12 mouse cellular contexts compared by ENCODE assay signal in genomic region chr2:157601435-157601839, GRCm38 (mm10). TPM values are rescaled to one million over a fixed set of nuclear protein-coding genes. Genes with fewer than 3 reads are reported as not detected.
DNase-seq lines count a peak whose midpoint lies in the region; ATAC-seq and TF ChIP-seq lines count a peak whose summit lies in the region.
"Had no signal": no experiment of that assay in that cellular context is flagged by ENCODE, and none has a peak within 500 bp of the region (broad histone marks: within the 10 kb centered on the region; RNA-seq: fewer than 3 reads in every experiment).

No protein-coding gene starts in this region.

- H3K4me2 ChIP-seq in liver, embryonic 12.5 days, result no peak overlapping the region
- H3K4me2 ChIP-seq in liver, postnatal 0 days (ENCODE audit: low read depth, low read length), result no peak overlapping the region
- no peak overlapping the region for H3K4me2 ChIP-seq in kidney, postnatal 0 days (ENCODE audit: low read length)
- H3K4me2 ChIP-seq in stomach, embryonic 16.5 days (ENCODE audit: low read depth, low read length), result no peak overlapping the region
- H3K4me2 ChIP-seq in hindbrain, embryonic 14.5 days (replicated peaks), result no peak overlapping the region
- H3K4me2 ChIP-seq: embryonic facial prominence, embryonic 13.5 days had no signal

- H3K9ac ChIP-seq in liver, embryonic 12.5 days, result no peak overlapping the region
- no peak overlapping the region for H3K9ac ChIP-seq in liver, postnatal 0 days (replicated peaks)
- no peak overlapping the region for H3K9ac ChIP-seq in kidney, postnatal 0 days (ENCODE audit: low read depth, low read length)
- no peak overlapping the region for H3K9ac ChIP-seq in stomach, embryonic 16.5 days (ENCODE audit: low read length)
- H3K9ac ChIP-seq in hindbrain, embryonic 14.5 days, result no peak overlapping the region
- H3K9ac ChIP-seq: embryonic facial prominence, embryonic 13.5 days had no signal

- 42% methylated on average over 6 of the region's 6 CpGs for WGBS in liver, embryonic 12.5 days (ENCODE audit: insufficient replicate concordance)
- 54% methylated on average over 6 of the region's 6 CpGs for WGBS in liver, postnatal 0 days (ENCODE audit: insufficient replicate concordance)
- WGBS in kidney, postnatal 0 days, result 51% methylated on average over 6 of the region's 6 CpGs
- WGBS in stomach, embryonic 16.5 days, result 29% methylated on average over 6 of the region's 6 CpGs
- 83% methylated on average over 6 of the region's 6 CpGs for WGBS in hindbrain, embryonic 14.5 days

- TF ChIP-seq CTCF in liver, postnatal 0 days (IDR thresholded peaks at IDR 0.05; ENCODE audit: low read depth), result no peak
- no peak for TF ChIP-seq CTCF in kidney, postnatal 0 days (IDR thresholded peaks at IDR 0.05; ENCODE audit: low read depth)

- H3K9me3 ChIP-seq in liver, embryonic 12.5 days (replicated peaks), result no peaks in the 10 kb centered on the region
- no peaks in the 10 kb centered on the region for H3K9me3 ChIP-seq in liver, postnatal 0 days (ENCODE audit: low read length)
- no peaks in the 10 kb centered on the region for H3K9me3 ChIP-seq in kidney, postnatal 0 days (replicated peaks; ENCODE audit: low read length)
- H3K9me3 ChIP-seq in stomach, embryonic 16.5 days (replicated peaks; ENCODE audit: control insufficient read depth, low read length), result no peaks in the 10 kb centered on the region
- no peaks in the 10 kb centered on the region for H3K9me3 ChIP-seq in hindbrain, embryonic 14.5 days (ENCODE audit: control insufficient read depth, low read length)
- H3K9me3 ChIP-seq: embryonic facial prominence, embryonic 13.5 days had no signal

- peaks cover 13% of the 10 kb centered on the region for H3K27me3 ChIP-seq in liver, embryonic 12.5 days (replicated peaks)
- no peaks in the 10 kb centered on the region for H3K27me3 ChIP-seq in liver, postnatal 0 days (ENCODE audit: insufficient read depth, low read length)
- no peaks in the 10 kb centered on the region for H3K27me3 ChIP-seq in kidney, postnatal 0 days (ENCODE audit: insufficient read depth, low read length)
- no peaks in the 10 kb centered on the region for H3K27me3 ChIP-seq in stomach, embryonic 16.5 days (ENCODE audit: control insufficient read depth, insufficient read depth, low read length)
- no peaks in the 10 kb centered on the region for H3K27me3 ChIP-seq in hindbrain, embryonic 14.5 days (ENCODE audit: control insufficient read depth, insufficient read depth, low read length)

- H3K4me3 ChIP-seq in liver, embryonic 12.5 days, result no peak overlapping the region
- no peak overlapping the region for H3K4me3 ChIP-seq in liver, postnatal 0 days (ENCODE audit: low read depth, low read length)
- H3K4me3 ChIP-seq in kidney, postnatal 0 days (replicated peaks; ENCODE audit: low read depth, low read length), result no peak overlapping the region
- H3K4me3 ChIP-seq in stomach, embryonic 16.5 days (replicated peaks; ENCODE audit: low read length), result no peak overlapping the region
- H3K4me3 ChIP-seq in hindbrain, embryonic 14.5 days (replicated peaks; ENCODE audit: low read length), result no peak overlapping the region
- H3K4me3 ChIP-seq: embryonic facial prominence, embryonic 13.5 days had no signal

- peaks cover 13% of the 10 kb centered on the region; the same call in 1 of the 2 replicates for H3K4me1 ChIP-seq in liver, embryonic 12.5 days
- H3K4me1 ChIP-seq in liver, postnatal 0 days (ENCODE audit: insufficient read depth), result no peaks in the 10 kb centered on the region
- H3K4me1 ChIP-seq in kidney, postnatal 0 days (replicated peaks; ENCODE audit: insufficient read depth, low read length), result no peaks in the 10 kb centered on the region
- H3K4me1 ChIP-seq in stomach, embryonic 16.5 days (ENCODE audit: control insufficient read depth, insufficient read depth, low read length), result peaks cover 6% of the 10 kb centered on the region; the same call in 1 of the 2 replicates
- no peaks in the 10 kb centered on the region for H3K4me1 ChIP-seq in hindbrain, embryonic 14.5 days (replicated peaks; ENCODE audit: control insufficient read depth, insufficient read depth, low read length)

- no peak for DNase-seq in liver, postnatal 0 days
- peak; percentile 12 to 14 for DNase-seq in heart, postnatal 14 days
- DNase-seq in kidney, postnatal 0 days (ENCODE audit: low spot score), result peak; percentile 80
- no peak for DNase-seq in frontal cortex, postnatal 36 days (ENCODE audit: low spot score in 2 of 2)
- DNase-seq in hindbrain, embryonic 14.5 days (ENCODE audit: low spot score), result no peak
- DNase-seq: cerebellum, adult 11-12 months; retina, postnatal 1 day had no signal

- intact Hi-C loops in heart, postnatal 14 days (cut with DNase I), result loop anchor here (10.0 kb wide), 2 partner anchors 343 to 603 kb away; no protein-coding TSS in a partner anchor

- ATAC-seq in liver, embryonic 12.5 days, result no peak
- no peak for ATAC-seq in liver, postnatal 0 days
- ATAC-seq in kidney, postnatal 0 days (replicated peaks; ENCODE audit: low FRiP score, low read depth), result peak; percentile 68; the same call in 1 of the 2 replicates
- peak; percentile 73 for ATAC-seq in stomach, embryonic 16.5 days (ENCODE audit: insufficient read depth, low FRiP score)
- no peak for ATAC-seq in hindbrain, embryonic 14.5 days (ENCODE audit: low FRiP score)
- ATAC-seq: hindbrain, postnatal 0 days had no signal

- H3K27ac ChIP-seq in liver, embryonic 12.5 days, result 0 out of 2 replicates have a peak overlapping the region, but pooled peaks have one; percentile 25
- H3K27ac ChIP-seq in liver, postnatal 0 days (ENCODE audit: low read depth), result no peak overlapping the region
- no peak overlapping the region; the same call in 1 of the 2 replicates for H3K27ac ChIP-seq in kidney, postnatal 0 days
- H3K27ac ChIP-seq in stomach, embryonic 16.5 days (ENCODE audit: low read length), result no peak overlapping the region
- no peak overlapping the region for H3K27ac ChIP-seq in hindbrain, embryonic 14.5 days
- H3K27ac ChIP-seq: embryonic facial prominence, embryonic 13.5 days; hindbrain, postnatal 0 days; macrophage had no signal

- no peak for TF ChIP-seq EP300 in liver, postnatal 0 days (IDR thresholded peaks at IDR 0.05; ENCODE audit: low read depth)

- no peaks in the 10 kb centered on the region for H3K36me3 ChIP-seq in liver, embryonic 12.5 days
- no peaks in the 10 kb centered on the region for H3K36me3 ChIP-seq in liver, postnatal 0 days (replicated peaks; ENCODE audit: insufficient read depth, low read length)
- no peaks in the 10 kb centered on the region for H3K36me3 ChIP-seq in kidney, postnatal 0 days (ENCODE audit: insufficient read depth, low read length)
- no peaks in the 10 kb centered on the region for H3K36me3 ChIP-seq in stomach, embryonic 16.5 days (ENCODE audit: control insufficient read depth, insufficient read depth, low read length)
- H3K36me3 ChIP-seq in hindbrain, embryonic 14.5 days (replicated peaks; ENCODE audit: control insufficient read depth, insufficient read depth), result no peaks in the 10 kb centered on the region
- H3K36me3 ChIP-seq: embryonic facial prominence, embryonic 13.5 days had no signal

RNA-seq across cellular contexts. Expression of gene Blcap, which starts 30.4 kb away (rescaled TPM):
- 12.3 and 13.4 TPM in 2 replicates for polyA plus RNA-seq in liver, embryonic 12.5 days (2016; fragmentation: Nextera tagmentation; extraction: Ambion mirVana)
- polyA plus RNA-seq in liver, postnatal 0 days (2015; fragmentation: Nextera tagmentation; extraction: Ambion mirVana), result 12.5 and 13.3 TPM in 2 replicates
- total RNA-seq in heart, postnatal 14 days (2021), result 10 to 100 TPM; 59.0 to 59.5 TPM
- 46.1 and 48.2 TPM in 2 replicates for polyA plus RNA-seq in kidney, postnatal 0 days (2015; fragmentation: Nextera tagmentation; extraction: Ambion mirVana)
- 45.3 and 50.0 TPM in 2 replicates for polyA plus RNA-seq in stomach, embryonic 16.5 days (2015; fragmentation: Nextera tagmentation; extraction: Ambion mirVana)
- polyA plus RNA-seq in hindbrain, embryonic 14.5 days (2014; fragmentation: Nextera tagmentation; extraction: Ambion mirVana), result 285 and 323 TPM in 2 replicates

RNA-seq across cellular contexts. Expression of gene Nnat, which starts 41.6 kb away (rescaled TPM):
- polyA plus RNA-seq in liver, embryonic 12.5 days (2016; fragmentation: Nextera tagmentation; extraction: Ambion mirVana), result 79.0 and 80.8 TPM in 2 replicates
- polyA plus RNA-seq in liver, postnatal 0 days (2015; fragmentation: Nextera tagmentation; extraction: Ambion mirVana), result 6.2 and 6.6 TPM in 2 replicates
- total RNA-seq in heart, postnatal 14 days (2021), result 1 to 10 TPM; 3.6 to 7.5 TPM
- polyA plus RNA-seq in kidney, postnatal 0 days (2015; fragmentation: Nextera tagmentation; extraction: Ambion mirVana), result 80.4 and 85.9 TPM in 2 replicates
- 268 and 304 TPM in 2 replicates for polyA plus RNA-seq in stomach, embryonic 16.5 days (2015; fragmentation: Nextera tagmentation; extraction: Ambion mirVana)
- polyA plus RNA-seq in hindbrain, embryonic 14.5 days (2014; fragmentation: Nextera tagmentation; extraction: Ambion mirVana), result 4,569 and 4,588 TPM in 2 replicates
- polyA plus RNA-seq: macrophage had no signal

Comparison
In these comparisons a context has a peak if more than half of its experiments do, and no peak if none do; other contexts are left out.
1. ATAC-seq: peak in kidney, postnatal 0 days (single experiment) and stomach, embryonic 16.5 days (single experiment); none in liver, embryonic 12.5 days (single experiment), liver, postnatal 0 days (single experiment) and hindbrain, embryonic 14.5 days (single experiment).
2. DNase-seq: peak in heart, postnatal 14 days (2 of 2) and kidney, postnatal 0 days (single experiment); none in liver, postnatal 0 days (single experiment), frontal cortex, postnatal 36 days (0 of 2) and hindbrain, embryonic 14.5 days (single experiment).
3. RNA of gene Nnat, which starts 41.6 kb away (polyA plus RNA-seq): 4,569 to 4,588 TPM in hindbrain, embryonic 14.5 days; 268 to 304 TPM in stomach, embryonic 16.5 days, 80.4 to 85.9 TPM in kidney, postnatal 0 days, 79.0 to 80.8 TPM in liver, embryonic 12.5 days and 6.2 to 6.6 TPM in liver, postnatal 0 days; every median in the first group is over 10 times any median in the second.